Mouse (Mus musculus) lung, adult 2 months (tissue): ENCODE measurements around the gene Il12rb1.

Experiments
- CTCF ChIP-seq: fragments of 200-500 bp; IDR thresholded peaks from 2 replicates; pipeline ENCODE4 v1.5.1; 2011; ENCODE audit warnings: mild to moderate bottlenecking, low read length, control low read depth; ENCODE audit not compliant: insufficient read depth
- POLR2A ChIP-seq: fragments of 200-500 bp; IDR thresholded peaks from 2 replicates; pipeline ENCODE4 v1.6.1; 2011; ENCODE audit warnings: low read depth, mild to moderate bottlenecking, control low read depth, low read length, borderline replicate concordance; ENCODE audit errors: extremely low read depth

GRCm38 (mm10) chr8:70787941-70788667 lies 20.1 kb upstream of the Il12rb1 start:
- TF ChIP-seq CTCF: no peak
- TF ChIP-seq POLR2A: no peak
